Mouse (Mus musculus) midbrain, embryonic 14.5 days (tissue): ENCODE measurements around the gene Bap1. TPM values are rescaled to one million over a fixed set of nuclear protein-coding genes. Genes with fewer than 3 reads are reported as not detected.

ENCODE experiments used
- ATAC-seq: fragments of 200-750 bp; cut with Nextera tagmentation; 2 replicates; pipeline ENCODE4 v1.8.0; 2017; ENCODE audit warnings: moderate number of reproducible peaks, moderate library complexity; ENCODE audit not compliant: low FRiP score, low TSS enrichment
- DNase-seq: peaks from one replicate; pipeline ENCODE4 v3.0.0-alpha.2; 2015
- H3K27ac ChIP-seq: fragments of 300-500 bp; sonication (generic); replicated peaks from 2 replicates; pipeline ENCODE4 v1.5.1; 2014; ENCODE audit warnings: mild to moderate bottlenecking, low read depth, low read length, moderate library complexity
- H3K27me3 ChIP-seq: fragments of 300-500 bp; sonication (generic); 2 replicates; pipeline ENCODE4 v1.6.1; 2014; ENCODE audit warnings: low read length, control low read depth, mixed read lengths; ENCODE audit not compliant: control insufficient read depth, insufficient read depth
- H3K36me3 ChIP-seq: fragments of 300-500 bp; sonication (generic); 2 replicates; pipeline ENCODE4 v1.6.1; 2014; ENCODE audit warnings: low read length, control low read depth; ENCODE audit not compliant: control insufficient read depth, insufficient read depth
- H3K4me1 ChIP-seq: fragments of 300-500 bp; sonication (generic); 2 replicates; pipeline ENCODE4 v1.6.1; 2014; ENCODE audit warnings: mild to moderate bottlenecking, antibody characterized with exemption, low read length, control low read depth; ENCODE audit not compliant: control insufficient read depth, insufficient read depth
- H3K4me2 ChIP-seq: fragments of 300-500 bp; sonication (generic); 2 replicates; pipeline ENCODE4 v1.6.1; 2014; ENCODE audit warnings: mild to moderate bottlenecking, low read length, moderate library complexity
- H3K4me3 ChIP-seq: fragments of 300-500 bp; sonication (generic); replicated peaks from 2 replicates; pipeline ENCODE4 v1.5.1; 2014; ENCODE audit warnings: low read depth, low read length
- H3K9ac ChIP-seq: fragments of 300-500 bp; sonication (generic); replicated peaks from 2 replicates; pipeline ENCODE4 v1.6.1; 2014; ENCODE audit warnings: mild to moderate bottlenecking, low read length, moderate library complexity
- H3K9me3 ChIP-seq: fragments of 300-500 bp; sonication (generic); 2 replicates; pipeline ENCODE4 v1.6.1; 2016; ENCODE audit warnings: low read length, control low read depth, mixed read lengths; ENCODE audit not compliant: control insufficient read depth
- WGBS: fragments of 180-500 bp; shearing (Covaris S2); extraction: QIAGEN DNeasy Blood & Tissue Kit; methylation state at CpG from one replicate; pipeline ENCODE4 v1.1.7; 2014; 5-methylcytosine and 5-hydroxymethylcytosine counted together
- polyA plus RNA-seq: library from polyadenylated mRNA; unstranded; fragments of >200 nt; fragmentation: Nextera tagmentation; extraction: Ambion mirVana; gene quantifications from 2 replicates; pipeline ENCODE4 v1.2.1, GENCODE M21; 2014

Bap1 gene
- polyA plus RNA-seq, result 102 and 118 TPM in 2 replicates

- DNase-seq, result peak; percentile 98
- Histone ChIP-seq H3K27me3 (no peaks in the 10 kb centered on the region), H3K36me3 (peaks cover 37% of the 10 kb centered on the region), H3K4me3 (peak within 1 kb of the TSS; percentile 97), H3K4me1 (peaks cover 9% of the 10 kb centered on the region; the same call in 1 of the 2 replicates), H3K4me2 (peak within 1 kb of the TSS; percentile 80), H3K27ac (peak within 1 kb of the TSS; percentile 94), H3K9me3 (no peaks in the 10 kb centered on the region), H3K9ac (peak within 1 kb of the TSS; percentile 98)
- ATAC-seq, result peak; percentile 92
- WGBS, result under 1% methylated on average over 73 of the region's 75 CpGs
Measured at GRCm38 (mm10) chr14:31251084-31251604, at the start of gene Bap1, which contains the start of gene Phf7. Gene Bap1 (plus strand): TSS chr14:31251450. Gene Phf7 (minus strand): TSS chr14:31251317.

GRCm38 (mm10) chr14:31204844-31205243 lies 46.4 kb upstream of the Bap1 start:
- peak overlapping the region; percentile 90 for H3K27ac ChIP-seq
- no peak for DNase-seq

GRCm38 (mm10) chr14:31205244-31205561 lies 46.0 kb upstream of the Bap1 start:
- no peak for DNase-seq

More at GRCm38 (mm10) chr14:31204844-31205243, 46.4 kb upstream of the Bap1 start:
- Histone ChIP-seq H3K9ac (peak overlapping the region; percentile 82), H3K4me3 (peak overlapping the region; percentile 65), H3K4me1 (peaks cover 17% of the 10 kb centered on the region), H3K9me3 (no peaks in the 10 kb centered on the region), H3K4me2 (peak overlapping the region; percentile 98), H3K36me3 (peaks cover 44% of the 10 kb centered on the region), H3K27me3 (no peaks in the 10 kb centered on the region)
- no peak for ATAC-seq
- 77% methylated on average over 4 of the region's 4 CpGs for WGBS

GRCm38 (mm10) chr14:31205562-31206467 lies 45.4 kb upstream of the Bap1 start:
- peak overlapping the region; percentile 82 for H3K9ac ChIP-seq
- peaks cover 17% of the 10 kb centered on the region for H3K4me1 ChIP-seq
- H3K27ac ChIP-seq, result peak overlapping the region; percentile 90
- H3K9me3 ChIP-seq, result no peaks in the 10 kb centered on the region
- DNase-seq (peak; percentile 67), ATAC-seq (peak; percentile 69)
- peak overlapping the region; percentile 65 for H3K4me3 ChIP-seq
- H3K4me2 ChIP-seq, result peak overlapping the region; percentile 98
- H3K27me3 ChIP-seq, result no peaks in the 10 kb centered on the region
- 1% methylated on average over 39 of the region's 39 CpGs for WGBS
- peaks cover 34% of the 10 kb centered on the region for H3K36me3 ChIP-seq

More at GRCm38 (mm10) chr14:31205244-31205561, 46.0 kb upstream of the Bap1 start:
- H3K4me3 ChIP-seq, result peak overlapping the region; percentile 65
- H3K4me1 ChIP-seq, result peaks cover 17% of the 10 kb centered on the region
- peaks cover 40% of the 10 kb centered on the region for H3K36me3 ChIP-seq
- ATAC-seq, result peak; percentile 15; the same call in 1 of the 2 replicates
- H3K27me3 ChIP-seq, result no peaks in the 10 kb centered on the region
- 13% methylated on average over 8 of the region's 8 CpGs for WGBS
- H3K4me2 ChIP-seq, result peak overlapping the region; percentile 98
- H3K9ac ChIP-seq, result peak overlapping the region; percentile 82
- no peaks in the 10 kb centered on the region for H3K9me3 ChIP-seq
- H3K27ac ChIP-seq, result peak overlapping the region; percentile 90

GRCm38 (mm10) chr14:31206472-31206981 lies 44.7 kb upstream of the Bap1 start:
- no peaks in the 10 kb centered on the region for H3K9me3 ChIP-seq
- peak overlapping the region; percentile 98 for H3K4me2 ChIP-seq
- peaks cover 28% of the 10 kb centered on the region for H3K36me3 ChIP-seq
- WGBS, result 1% methylated on average over 48 of the region's 48 CpGs
- peak; percentile 77 for ATAC-seq
- H3K27ac ChIP-seq, result peak overlapping the region; percentile 90
- peak overlapping the region; percentile 82 for H3K9ac ChIP-seq
- H3K4me3 ChIP-seq, result peak overlapping the region; percentile 65
- H3K27me3 ChIP-seq, result no peaks in the 10 kb centered on the region
- peak; percentile 99 for DNase-seq
- H3K4me1 ChIP-seq, result peaks cover 17% of the 10 kb centered on the region

- H3K27ac ChIP-seq, result peak overlapping the region; percentile 90
- peaks cover 20% of the 10 kb centered on the region for H3K36me3 ChIP-seq
- DNase-seq (no peak), ATAC-seq (no peak; the same call in 1 of the 2 replicates)
- H3K9ac ChIP-seq, result peak overlapping the region; percentile 82
- no peaks in the 10 kb centered on the region for H3K27me3 ChIP-seq
- no peaks in the 10 kb centered on the region for H3K9me3 ChIP-seq
- H3K4me1 ChIP-seq, result peaks cover 17% of the 10 kb centered on the region
- H3K4me2 ChIP-seq, result peak overlapping the region; percentile 98
- WGBS, result 80% methylated on average over 13 of the region's 13 CpGs
- H3K4me3 ChIP-seq, result peak overlapping the region; percentile 65
Measured at GRCm38 (mm10) chr14:31207070-31207830, 44.0 kb upstream of the Bap1 start.

- peak within 1 kb of the TSS; percentile 82 for H3K9ac ChIP-seq
- DNase-seq, result no peak
- peak within 1 kb of the TSS; percentile 98 for H3K4me2 ChIP-seq
- WGBS, result 76% methylated on average over 2 of the region's 2 CpGs
- H3K36me3 ChIP-seq, result peaks cover 12% of the 10 kb centered on the region
- no peak for ATAC-seq
- no peaks in the 10 kb centered on the region for H3K9me3 ChIP-seq
- no peaks in the 10 kb centered on the region for H3K27me3 ChIP-seq
- H3K27ac ChIP-seq, result peak within 1 kb of the TSS; percentile 90
- peak within 1 kb of the TSS; percentile 65 for H3K4me3 ChIP-seq
- H3K4me1 ChIP-seq, result peaks cover 17% of the 10 kb centered on the region
Measured at GRCm38 (mm10) chr14:31208084-31208483, 43.2 kb upstream of the Bap1 start, which contains the start of gene Tnnc1. Gene Tnnc1 (plus strand): TSS chr14:31208312.

GRCm38 (mm10) chr14:31209133-31209557 lies 42.1 kb upstream of the Bap1 start:
- WGBS, result 81% methylated on average over 4 of the region's 4 CpGs

More at GRCm38 (mm10) chr14:31209133-31209557, 42.1 kb upstream of the Bap1 start:
- peaks cover 16% of the 10 kb centered on the region for H3K4me1 ChIP-seq
- H3K4me2 ChIP-seq, result no peak overlapping the region
- H3K9ac ChIP-seq, result no peak overlapping the region
- H3K36me3 ChIP-seq, result peaks cover 1% of the 10 kb centered on the region
- no peak overlapping the region for H3K27ac ChIP-seq
- no peaks in the 10 kb centered on the region for H3K27me3 ChIP-seq
- no peak overlapping the region for H3K4me3 ChIP-seq
- no peak for DNase-seq
- no peak for ATAC-seq
- H3K9me3 ChIP-seq, result no peaks in the 10 kb centered on the region
